Mouse (Mus musculus) MN1 (cell line): ENCODE data around the gene Ptcra.
"Not testable (repeated sequence)": the region's sequence is repeated elsewhere in the genome, so short reads cannot be mapped to it uniquely, and the experiment has no call there.

ENCODE experiments used
- DNase-seq: peaks from one replicate; pipeline ENCODE4 v3.0.0-alpha.2; 2016; ENCODE audit warnings: low spot score

The Ptcra gene

GRCm38 (mm10) chr17:46763544-46763943, at the start of gene Ptcra:
Ptcra (minus strand) TSS chr17:46763712.
- no peak for DNase-seq

GRCm38 (mm10) chr17:46812442-46812841, 48.9 kb upstream of the Ptcra start:
- no peak for DNase-seq

- no peak for DNase-seq
Observed at GRCm38 (mm10) chr17:46810672-46811071, 47.2 kb upstream of the Ptcra start.

- no peak for DNase-seq
Observed at GRCm38 (mm10) chr17:46809131-46809830, 45.8 kb upstream of the Ptcra start.

- no peak for DNase-seq
Observed at GRCm38 (mm10) chr17:46808376-46808775, 44.9 kb upstream of the Ptcra start.

GRCm38 (mm10) chr17:46801761-46802160, 38.2 kb upstream of the Ptcra start:
- no peak for DNase-seq

GRCm38 (mm10) chr17:46799680-46800079, 36.2 kb upstream of the Ptcra start:
- no peak for DNase-seq

- no peak for DNase-seq
Observed at GRCm38 (mm10) chr17:46797386-46797785, 33.9 kb upstream of the Ptcra start.

- no peak for DNase-seq
Observed at GRCm38 (mm10) chr17:46796743-46797142, 33.2 kb upstream of the Ptcra start.

GRCm38 (mm10) chr17:46792963-46793362, 29.5 kb upstream of the Ptcra start:
- DNase-seq = no peak

GRCm38 (mm10) chr17:46787974-46788373, 24.5 kb upstream of the Ptcra start:
- DNase-seq = not testable (repeated sequence)

GRCm38 (mm10) chr17:46786952-46787351, 23.4 kb upstream of the Ptcra start:
- no peak for DNase-seq

- no peak for DNase-seq
Observed at GRCm38 (mm10) chr17:46783222-46783565, 19.7 kb upstream of the Ptcra start.

- peak; percentile 97 for DNase-seq
Observed at GRCm38 (mm10) chr17:46782341-46783221, 19.1 kb upstream of the Ptcra start, which contains the start of gene Rpl7l1. Rpl7l1 (minus strand) TSS chr17:46782672.

GRCm38 (mm10) chr17:46781876-46782275, 18.4 kb upstream of the Ptcra start:
- DNase-seq = peak; percentile 42

- DNase-seq = no peak
Observed at GRCm38 (mm10) chr17:46776087-46776486, 12.6 kb upstream of the Ptcra start.

GRCm38 (mm10) chr17:46775070-46775469, 11.6 kb upstream of the Ptcra start:
- no peak for DNase-seq

GRCm38 (mm10) chr17:46774131-46774472, 10.6 kb upstream of the Ptcra start:
- no peak for DNase-seq

- peak; percentile 71 for DNase-seq
Observed at GRCm38 (mm10) chr17:46773278-46774130, 10.0 kb upstream of the Ptcra start.

- DNase-seq = peak; percentile 93
Observed at GRCm38 (mm10) chr17:46772404-46773277, 9.1 kb upstream of the Ptcra start, which contains the start of gene 2310039H08Rik. 2310039H08Rik (plus strand) TSS chr17:46772635.

- no peak for DNase-seq
Observed at GRCm38 (mm10) chr17:46772038-46772403, 8.5 kb upstream of the Ptcra start.
